Mouse (Mus musculus) CH12.LX (cell line): ENCODE results near the gene Lrp2bp. TPM values are rescaled to one million over a fixed set of nuclear protein-coding genes. Genes with fewer than 3 reads are reported as not detected.

Experiments
- DNase-seq: peaks from one replicate; pipeline ENCODE4 v3.0.0-alpha.2; 2013; ENCODE audit errors: extremely low read depth
- H3K27ac ChIP-seq: 2 replicates; pipeline ENCODE4 v1.5.1; 2012; ENCODE audit warnings: low read depth, mild to moderate bottlenecking, control low read depth, moderate library complexity; ENCODE audit not compliant: insufficient read depth
- H3K27me3 ChIP-seq: replicated peaks from 2 replicates; pipeline ENCODE3; 2012; ENCODE audit warnings: inconsistent platforms
- H3K36me3 ChIP-seq, 2 experiments: replicated peaks in 1 of 2; 2 replicates each; pipeline versions ENCODE3 to v1.6.1; 2012; ENCODE audit warnings: inconsistent platforms in 1 of 2, low read length in 1 of 2, mild to moderate bottlenecking in 1 of 2, mixed read lengths in 1 of 2, moderate library complexity in 1 of 2; ENCODE audit not compliant: control insufficient read depth in 1 of 2, insufficient read depth in 1 of 2
- H3K4me1 ChIP-seq, 2 experiments: 2 replicates each; pipeline ENCODE4 v1.6.1; 2012; ENCODE audit warnings: inconsistent platforms in 1 of 2, moderate library complexity in 1 of 2; ENCODE audit not compliant: insufficient read depth in 2 of 2, control insufficient read depth in 1 of 2
- H3K4me2 ChIP-seq: 2 replicates; pipeline ENCODE4 v1.6.1; 2012; ENCODE audit warnings: low read depth, mild to moderate bottlenecking, control low read depth; ENCODE audit not compliant: poor library complexity, insufficient read depth, severe bottlenecking
- H3K4me3 ChIP-seq, 3 experiments: fragments of 150-350 bp in 1 of 3; sonication (generic) in 1 of 3; replicated peaks in 1 of 3; 2 replicates each; pipeline versions ENCODE3 to v1.5.1; 2011 to 2012; ENCODE audit warnings: low read depth in 2 of 3, low read length in 2 of 3, mild to moderate bottlenecking in 2 of 3, moderate library complexity in 2 of 3, control low read depth in 1 of 3, improper control_type of control experiment in 1 of 3, inconsistent platforms in 1 of 3, mixed read lengths in 1 of 3; ENCODE audit not compliant: poor library complexity in 1 of 3
- H3K79me2 ChIP-seq: replicated peaks from 2 replicates; pipeline ENCODE4 v1.6.1; 2012; ENCODE audit warnings: mild to moderate bottlenecking, moderate library complexity; ENCODE audit not compliant: control insufficient read depth, poor library complexity, insufficient read depth, severe bottlenecking; ENCODE audit errors: extremely low read depth
- H3K9ac ChIP-seq: 2 replicates; pipeline ENCODE4 v1.6.1; 2012; ENCODE audit warnings: low read depth, mild to moderate bottlenecking, control low read depth, moderate library complexity; ENCODE audit not compliant: insufficient read depth
- H3K9me3 ChIP-seq: replicated peaks from 2 replicates; pipeline ENCODE3; 2012; ENCODE audit warnings: low read length, inconsistent platforms, mixed read lengths
- BHLHE40 ChIP-seq: IDR thresholded peaks from 2 replicates; pipeline ENCODE4 v1.6.1; 2011; ENCODE audit warnings: mild to moderate bottlenecking, low read depth, low read length, improper control_type of control experiment
- CHD1 ChIP-seq: IDR thresholded peaks from 2 replicates; pipeline ENCODE4 v1.6.1; 2012; ENCODE audit warnings: low read depth, low read length, improper control_type of control experiment, inconsistent platforms
- CHD2 ChIP-seq: IDR thresholded peaks from 2 replicates; pipeline ENCODE4 v1.6.1; 2011; ENCODE audit warnings: low read length, improper control_type of control experiment
- CTCF ChIP-seq, 2 experiments: IDR thresholded peaks in 1 of 2; conservative IDR thresholded peaks in 1 of 2; 2 replicates each; pipeline ENCODE4 v1.5.1; 2011 to 2012; ENCODE audit warnings: low read depth in 2 of 2, low read length in 2 of 2, improper control_type of control experiment in 1 of 2, inconsistent platforms in 1 of 2, mild to moderate bottlenecking in 1 of 2, moderate library complexity in 1 of 2
- ELF1 ChIP-seq: IDR thresholded peaks from 2 replicates; pipeline ENCODE4 v1.6.1; 2014; ENCODE audit warnings: low read depth, mild to moderate bottlenecking, inconsistent platforms, low read length, improper control_type of control experiment
- EP300 ChIP-seq: IDR thresholded peaks from 2 replicates; pipeline ENCODE4 v1.6.1; 2011; ENCODE audit warnings: low read length, improper control_type of control experiment
- GABPA ChIP-seq: IDR thresholded peaks from 2 replicates; pipeline ENCODE4 v1.6.1; 2012; ENCODE audit warnings: low read depth, low read length, improper control_type of control experiment, inconsistent platforms; ENCODE audit not compliant: insufficient replicate concordance
- HCFC1 ChIP-seq: IDR thresholded peaks from 2 replicates; pipeline ENCODE4 v1.6.1; 2012; ENCODE audit warnings: low read depth, mild to moderate bottlenecking, inconsistent platforms, low read length, improper control_type of control experiment
- IRF4 ChIP-seq: IDR thresholded peaks from 2 replicates; pipeline ENCODE4 v1.6.1; 2014; ENCODE audit warnings: low read depth, mild to moderate bottlenecking, inconsistent platforms, low read length, improper control_type of control experiment
- JUN ChIP-seq: IDR thresholded peaks from 2 replicates; pipeline ENCODE4 v1.6.1; 2011; ENCODE audit warnings: low read depth, mild to moderate bottlenecking, low read length, improper control_type of control experiment, moderate library complexity; ENCODE audit not compliant: insufficient read depth
- JUND ChIP-seq: conservative IDR thresholded peaks from 2 replicates; pipeline ENCODE4 v1.6.1; 2011; ENCODE audit warnings: low read depth, low read length, improper control_type of control experiment
- KAT2A ChIP-seq: IDR thresholded peaks from 2 replicates; pipeline ENCODE4 v1.6.1; 2012; ENCODE audit warnings: low read length, improper control_type of control experiment, inconsistent platforms; ENCODE audit not compliant: insufficient replicate concordance
- MAFK ChIP-seq: IDR thresholded peaks from 2 replicates; pipeline ENCODE4 v1.6.1; 2011; ENCODE audit warnings: low read length, improper control_type of control experiment; ENCODE audit not compliant: insufficient replicate concordance
- MAX ChIP-seq: IDR thresholded peaks from 2 replicates; pipeline ENCODE4 v1.6.1; 2011; ENCODE audit warnings: low read length, improper control_type of control experiment
- MAZ ChIP-seq: IDR thresholded peaks from 2 replicates; pipeline ENCODE4 v1.6.1; 2012; ENCODE audit warnings: low read depth, mild to moderate bottlenecking, inconsistent platforms, low read length, improper control_type of control experiment, moderate library complexity
- MXI1 ChIP-seq: IDR thresholded peaks from 2 replicates; pipeline ENCODE4 v1.6.1; 2011; ENCODE audit warnings: mild to moderate bottlenecking, low read depth, low read length, improper control_type of control experiment
- NELFE ChIP-seq: IDR thresholded peaks from 2 replicates; pipeline ENCODE4 v1.6.1; 2011; ENCODE audit warnings: low read depth, low read length, improper control_type of control experiment
- NRF1 ChIP-seq: IDR thresholded peaks from 2 replicates; pipeline ENCODE4 v1.6.1; 2014; ENCODE audit warnings: low read depth, mild to moderate bottlenecking, inconsistent platforms, low read length, improper control_type of control experiment, moderate library complexity
- POLR2A ChIP-seq: IDR thresholded peaks from 2 replicates; pipeline ENCODE4 v1.6.1; 2011; ENCODE audit warnings: low read depth, mild to moderate bottlenecking, improper control_type of control experiment, low read length
- RAD21 ChIP-seq: IDR thresholded peaks from 2 replicates; pipeline ENCODE4 v1.6.1; 2011; ENCODE audit warnings: low read depth, mild to moderate bottlenecking, low read length, improper control_type of control experiment, moderate library complexity
- SIN3A ChIP-seq: IDR thresholded peaks from 2 replicates; pipeline ENCODE4 v1.6.1; 2012; ENCODE audit warnings: low read length, improper control_type of control experiment, inconsistent platforms
- SMC3 ChIP-seq: IDR thresholded peaks from 2 replicates; pipeline ENCODE4 v1.6.1; 2011; ENCODE audit warnings: low read depth, low read length, improper control_type of control experiment
- TBP ChIP-seq: conservative IDR thresholded peaks from 2 replicates; pipeline ENCODE4 v1.6.1; 2011; ENCODE audit warnings: low read depth, low read length, improper control_type of control experiment
- TCF12 ChIP-seq: IDR thresholded peaks from 2 replicates; pipeline ENCODE4 v1.6.1; 2014; ENCODE audit warnings: low read depth, mild to moderate bottlenecking, inconsistent platforms, low read length, improper control_type of control experiment
- UBTF ChIP-seq: IDR thresholded peaks from 2 replicates; pipeline ENCODE4 v1.6.1; 2012; ENCODE audit warnings: low read depth, mild to moderate bottlenecking, inconsistent platforms, low read length, improper control_type of control experiment, moderate library complexity
- USF1 ChIP-seq: IDR thresholded peaks from 2 replicates; pipeline ENCODE4 v1.6.1; 2014; ENCODE audit warnings: low read depth, mild to moderate bottlenecking, inconsistent platforms, low read length, improper control_type of control experiment
- USF2 ChIP-seq: conservative IDR thresholded peaks from 2 replicates; pipeline ENCODE4 v1.6.1; 2011; ENCODE audit warnings: low read depth, low read length, improper control_type of control experiment
- ZC3H11A ChIP-seq: IDR thresholded peaks from 2 replicates; pipeline ENCODE4 v1.6.1; 2012; ENCODE audit warnings: low read depth, mild to moderate bottlenecking, inconsistent platforms, low read length, improper control_type of control experiment
- ZMIZ1 ChIP-seq: IDR thresholded peaks from 2 replicates; pipeline ENCODE4 v1.6.1; 2012; ENCODE audit warnings: low read depth, mild to moderate bottlenecking, inconsistent platforms, low read length, improper control_type of control experiment
- dilution Hi-C: fragments of 300-500 bp; cut with MboI; formaldehyde crosslinking; loops from 2 replicates; pipeline ENCODE4 v1.14.3; 2020; ENCODE audit warnings: low sequenced_read_pairs; ENCODE audit not compliant: extremely low pct_unique_long_range_greater_than_20kb, extremely low pct_ligation_motif_present
- in situ Hi-C: fragments of 300-500 bp; cut with MboI; formaldehyde crosslinking; loops from 3 replicates; pipeline ENCODE4 v1.14.3; 2019; ENCODE audit warnings: low sequenced_read_pairs, low pct_ligation_motif_present, low pct_unique_long_range_greater_than_20kb, mixed read lengths
- polyA plus RNA-seq: library from polyadenylated mRNA; unstranded; fragments of >175 nt; gene quantifications from 2 replicates; pipeline ENCODE4 v1.2.1, GENCODE M21; 2012; ENCODE audit warnings: low read depth; ENCODE audit not compliant: insufficient read length
- total RNA-seq, 2 experiments: library from RNA; depleted of rRNA; stranded (reverse); fragments of 300-350 nt in 1 of 2; fragments of >200 nt in 1 of 2; gene quantifications; 2 replicates each; pipeline ENCODE4 v1.2.3; 2012 to 2014

Lrp2bp gene
- total and polyA plus RNA-seq, 3 experiments: 0.43 TPM; not detected in 2

- TF ChIP-seq ELF1 (peak; percentile 79), ZMIZ1 (peak; percentile 80), MXI1 (peak; percentile 98), SMC3 (peak; percentile 3; the same call in 1 of the 2 replicates), CHD1 (0 out of 2 replicates have a peak, but pooled peaks have one; percentile 18), POLR2A (peak; percentile 90), HCFC1 (peak; percentile 73), MAZ (peak; percentile 82), SIN3A (peak; percentile 93), ZC3H11A (no peak), NRF1 (peak; percentile 99), RAD21 (no peak; the same call in 1 of the 2 replicates), KAT2A (0 out of 2 replicates have a peak, but pooled peaks have one; percentile 22), JUN (no peak), MAX (peak; percentile 46), USF1 (no peak; the same call in 1 of the 2 replicates), NELFE (peak; percentile 78), UBTF (peak; percentile 85; the same call in 1 of the 2 replicates), TCF12 (peak; percentile 83; the same call in 1 of the 2 replicates)
Observed at GRCm38 (mm10) chr8:45999784-46000705, 942 bp downstream of the Lrp2bp start (continued).

DNA sequence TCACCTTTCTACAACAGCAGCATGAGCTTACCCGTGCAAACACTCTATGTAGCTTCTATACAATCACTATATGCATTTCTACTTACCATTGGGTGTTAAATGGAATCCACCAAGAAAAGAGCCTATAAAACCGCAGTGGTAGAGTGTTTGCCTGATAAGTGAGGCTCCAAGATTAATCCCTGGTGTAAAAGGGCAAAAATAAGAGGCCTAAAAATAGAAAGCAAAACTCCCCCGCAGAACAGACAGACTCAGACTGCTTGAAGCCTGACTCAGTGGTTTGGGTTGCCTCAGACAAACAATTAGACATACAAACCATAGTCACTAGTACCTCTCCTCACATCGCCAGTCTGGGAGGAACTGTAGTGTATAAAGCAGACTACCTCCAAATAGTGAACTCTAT lies 6.5 kb downstream of the Lrp2bp start, which contains the start of gene Ankrd37:
Ankrd37 (minus strand) TSS at position 112 of the 400 bp plus-strand sequence.
- no peak for DNase-seq
- H3K27me3 ChIP-seq: no peaks in the 10 kb centered on the region
- no peaks in the 10 kb centered on the region for H3K36me3 ChIP-seq
- H3K4me3 ChIP-seq: no peak within 1 kb of the TSS
- dilution Hi-C loops (no loop called here), in situ Hi-C loops (no loop called here)
- peak within 1 kb of the TSS; percentile 76; the same call in 1 of the 2 replicates for H3K4me2 ChIP-seq
- H3K79me2 ChIP-seq: no peaks in the 10 kb centered on the region
- H3K9ac ChIP-seq: no peak within 1 kb of the TSS
- no peak for TF ChIP-seq EP300
- TF ChIP-seq MAFK: no peak
- TF ChIP-seq BHLHE40: no peak
- no peak for TF ChIP-seq CTCF (conservative IDR thresholded peaks at IDR 0.05 in 1 of 2, IDR thresholded peaks at IDR 0.05 in 1 of 2; ENCODE audit: low read depth in 2 of 2, low read length in 2 of 2)
- no peak for TF ChIP-seq JUND
- TF ChIP-seq IRF4: no peak
- no peak for TF ChIP-seq HCFC1
- TF ChIP-seq SIN3A: no peak
- no peak for TF ChIP-seq NELFE
- no peak for TF ChIP-seq KAT2A
- TF ChIP-seq CHD2: no peak
- TF ChIP-seq MAZ: no peak
- no peak for TF ChIP-seq JUN
- TF ChIP-seq TCF12: no peak
- no peak for TF ChIP-seq TBP
- no peak for TF ChIP-seq GABPA
- no peak for TF ChIP-seq USF2
- TF ChIP-seq, all 38 proteins: peak for 0
- peaks cover 0 to 31% of the 10 kb centered on the region in 2 experiments; a peak in 3 of 4 replicates for H3K4me1 ChIP-seq
- H3K27ac ChIP-seq: no peak within 1 kb of the TSS
- no peaks in the 10 kb centered on the region for H3K9me3 ChIP-seq
